Mouse (Mus musculus) lung, embryonic 15.5 days (tissue): ENCODE measurements around the gene Vmp1. TPM values are rescaled to one million over a fixed set of nuclear protein-coding genes. Genes with fewer than 3 reads are reported as not detected.

Experiments used
- ATAC-seq: fragments of 200-750 bp; cut with Nextera tagmentation; 2 replicates; pipeline ENCODE4 v1.8.0; 2017; ENCODE audit warnings: moderate number of reproducible peaks, borderline replicate concordance; ENCODE audit not compliant: low FRiP score, low TSS enrichment; ENCODE audit errors: extremely low read depth
- H3K27ac ChIP-seq: fragments of 300-500 bp; sonication (generic); 2 replicates; pipeline ENCODE4 v1.5.1; 2015; ENCODE audit warnings: moderate library complexity, mild to moderate bottlenecking, inconsistent platforms
- H3K27me3 ChIP-seq: fragments of 300-500 bp; sonication (generic); 2 replicates; pipeline ENCODE4 v1.6.1; 2015; ENCODE audit warnings: inconsistent platforms
- H3K36me3 ChIP-seq: fragments of 300-500 bp; sonication (generic); 2 replicates; pipeline ENCODE4 v1.6.1; 2015; ENCODE audit warnings: inconsistent platforms
- H3K4me1 ChIP-seq: fragments of 300-500 bp; sonication (generic); 2 replicates; pipeline ENCODE4 v1.6.1; 2015; ENCODE audit warnings: inconsistent platforms
- H3K4me2 ChIP-seq: fragments of 300-500 bp; sonication (generic); 2 replicates; pipeline ENCODE4 v1.6.1; 2015; ENCODE audit warnings: inconsistent platforms, mild to moderate bottlenecking, moderate library complexity
- H3K4me3 ChIP-seq: fragments of 300-500 bp; sonication (generic); 2 replicates; pipeline ENCODE4 v1.5.1; 2015; ENCODE audit warnings: mild to moderate bottlenecking, inconsistent platforms
- H3K9ac ChIP-seq: fragments of 300-500 bp; sonication (generic); 2 replicates; pipeline ENCODE4 v1.6.1; 2015; ENCODE audit warnings: inconsistent platforms
- H3K9me3 ChIP-seq: fragments of 300-500 bp; sonication (generic); 2 replicates; pipeline ENCODE4 v1.6.1; 2016; ENCODE audit warnings: inconsistent platforms
- WGBS: fragments of 180-500 bp; shearing (Covaris S2); methylation state at CpG from one replicate; pipeline ENCODE4 v1.1.7; 2015; 5-methylcytosine and 5-hydroxymethylcytosine counted together
- polyA plus RNA-seq: library from polyadenylated mRNA; unstranded; fragments of >200 nt; fragmentation: Nextera tagmentation; extraction: Ambion mirVana; gene quantifications from 2 replicates; pipeline ENCODE4 v1.2.1, GENCODE M21; 2015

The Vmp1 gene
- polyA plus RNA-seq, 1 experiment from 2014 or later: 107 TPM

DNA sequence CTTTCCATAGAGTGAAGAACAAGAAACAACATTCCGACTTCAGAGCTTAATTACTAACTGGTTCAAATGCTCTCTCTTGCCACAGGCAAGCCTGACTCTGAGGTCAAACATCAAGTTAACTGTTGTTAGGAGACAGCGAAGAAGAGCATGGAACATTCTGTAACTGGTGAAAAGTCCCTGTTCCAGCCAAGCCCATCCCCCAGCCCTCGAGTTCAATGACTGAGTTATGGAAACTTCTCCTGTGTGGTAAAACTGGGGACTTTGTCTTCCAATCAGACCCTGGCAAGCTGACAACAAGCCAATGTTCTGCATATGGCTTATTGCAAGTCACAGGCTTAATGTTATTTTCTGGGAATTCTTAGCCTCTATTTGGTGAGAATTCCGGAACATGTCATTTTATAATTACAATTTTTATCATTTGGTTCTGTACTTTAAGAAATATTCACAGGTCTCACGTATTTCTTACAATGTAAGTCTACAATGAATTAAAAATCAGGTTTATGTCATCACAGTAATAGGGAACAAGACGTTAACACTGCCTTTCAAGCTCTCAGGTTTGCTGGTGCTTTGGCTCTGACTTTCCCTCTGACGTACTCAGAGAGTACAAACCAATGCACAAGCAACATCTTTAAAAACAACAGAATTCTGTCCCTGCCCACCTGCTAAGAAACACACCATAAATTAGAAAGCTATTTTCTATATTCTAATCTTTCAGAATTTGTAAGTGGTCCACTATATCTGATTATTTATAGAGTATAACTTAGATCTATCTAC, 87.3 kb downstream of the Vmp1 start:
- Histone ChIP-seq H3K27ac (peak overlapping the region; percentile 65; the same call in 1 of the 2 replicates), H3K27me3 (no peaks in the 10 kb centered on the region), H3K9me3 (no peaks in the 10 kb centered on the region), H3K4me2 (no peak overlapping the region), H3K36me3 (no peaks in the 10 kb centered on the region), H3K9ac (no peak overlapping the region), H3K4me3 (no peak overlapping the region), H3K4me1 (peaks cover 23% of the 10 kb centered on the region)
- WGBS: 69% methylated on average over 7 of the region's 7 CpGs
- no peak for ATAC-seq

- no peak overlapping the region for H3K4me2 ChIP-seq
- ATAC-seq: no peak
- WGBS: 93% methylated on average over 6 of the region's 6 CpGs
- H3K4me1 ChIP-seq: peaks cover 23% of the 10 kb centered on the region
- no peak overlapping the region for H3K9ac ChIP-seq
- H3K27me3 ChIP-seq: no peaks in the 10 kb centered on the region
- no peaks in the 10 kb centered on the region for H3K9me3 ChIP-seq
- no peaks in the 10 kb centered on the region for H3K36me3 ChIP-seq
- H3K4me3 ChIP-seq: no peak overlapping the region
- H3K27ac ChIP-seq: no peak overlapping the region
Observed at GRCm38 (mm10) chr11:86595366-86595765, 88.3 kb downstream of the Vmp1 start.

DNA sequence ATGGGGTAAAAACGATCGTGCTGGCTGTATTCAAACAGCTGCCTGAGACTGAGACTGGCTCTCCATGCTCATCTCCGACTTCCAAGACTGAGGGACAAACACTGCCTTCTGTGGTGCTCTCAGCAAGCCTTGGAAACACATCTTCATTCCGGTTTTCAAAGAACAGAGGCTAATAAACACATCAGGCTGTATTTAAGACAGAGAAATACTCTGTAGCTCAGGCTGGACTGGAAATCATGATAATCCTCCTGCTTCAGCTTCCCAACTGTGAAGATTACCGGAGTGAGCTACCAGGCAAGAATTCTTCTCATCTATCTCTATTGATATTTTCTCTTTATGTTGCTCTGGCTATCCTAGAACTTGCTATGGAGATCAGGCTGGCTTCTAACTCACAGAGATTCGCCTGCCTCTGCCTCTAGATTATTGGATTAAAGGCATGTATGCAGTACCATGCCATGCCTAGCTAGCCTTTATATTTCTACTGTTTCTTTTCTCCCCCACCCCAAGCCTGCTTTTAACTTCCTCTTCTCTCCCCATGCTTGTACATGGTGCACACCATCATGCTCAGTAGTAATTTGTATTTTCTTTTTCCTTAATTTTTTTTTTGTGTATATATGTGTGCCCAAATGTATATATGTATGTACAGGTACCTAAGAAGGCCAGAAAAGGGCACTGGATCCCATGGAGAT, 89.3 kb downstream of the Vmp1 start:
- H3K27ac ChIP-seq: 0 out of 2 replicates have a peak overlapping the region, but pooled peaks have one; percentile 79
- no peaks in the 10 kb centered on the region for H3K27me3 ChIP-seq
- WGBS: 69% methylated on average over 6 of the region's 6 CpGs
- H3K9ac ChIP-seq: no peak overlapping the region
- H3K4me2 ChIP-seq: no peak overlapping the region
- H3K4me3 ChIP-seq: no peak overlapping the region
- H3K36me3 ChIP-seq: no peaks in the 10 kb centered on the region
- H3K9me3 ChIP-seq: no peaks in the 10 kb centered on the region
- no peak for ATAC-seq
- H3K4me1 ChIP-seq: peaks cover 23% of the 10 kb centered on the region

GRCm38 (mm10) chr11:86593443-86593842, 90.2 kb downstream of the Vmp1 start:
- H3K9me3 ChIP-seq: no peaks in the 10 kb centered on the region
- peaks cover 23% of the 10 kb centered on the region for H3K4me1 ChIP-seq
- H3K4me2 ChIP-seq: no peak overlapping the region; the same call in 1 of the 2 replicates
- H3K36me3 ChIP-seq: no peaks in the 10 kb centered on the region
- H3K27ac ChIP-seq: peak overlapping the region; percentile 79
- no peaks in the 10 kb centered on the region for H3K27me3 ChIP-seq
- 64% methylated on average over 5 of the region's 5 CpGs for WGBS
- H3K9ac ChIP-seq: no peak overlapping the region
- H3K4me3 ChIP-seq: no peak overlapping the region
- ATAC-seq: no peak

- 11% methylated on average over 3 of the region's 3 CpGs for WGBS
Observed at GRCm38 (mm10) chr11:86592993-86593392, 90.6 kb downstream of the Vmp1 start.

DNA sequence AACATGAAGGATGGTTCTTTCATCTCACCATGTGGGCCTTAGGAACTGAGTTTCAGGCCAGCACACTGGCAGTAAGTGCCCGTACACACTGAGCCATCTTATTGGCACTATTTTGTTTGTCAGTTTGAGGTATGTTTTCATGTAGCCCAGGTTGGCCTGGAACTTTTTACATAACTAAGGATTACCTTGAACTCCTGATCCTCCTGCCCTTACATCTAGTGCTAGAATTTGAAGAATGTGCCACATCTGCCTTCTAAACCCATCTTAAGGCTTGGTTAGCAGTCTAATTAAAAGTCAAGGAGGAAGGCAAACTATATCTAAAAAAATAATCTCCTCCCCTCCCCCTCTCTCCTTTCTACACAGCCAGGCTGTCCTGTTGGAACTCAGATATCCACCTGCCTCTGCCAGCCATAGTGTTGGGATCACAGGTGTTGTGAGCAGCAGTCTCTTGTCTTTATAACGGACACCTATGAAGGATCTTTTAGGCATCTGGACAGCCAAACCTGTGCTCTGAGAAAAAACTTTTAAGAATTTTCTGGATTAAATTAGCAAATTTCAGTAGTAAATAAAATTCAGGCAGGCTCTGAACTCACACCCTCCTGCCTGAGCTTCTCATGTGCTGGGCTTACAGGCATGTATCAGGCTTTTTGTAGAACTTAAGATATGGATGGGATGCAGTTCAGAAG, 91.6 kb downstream of the Vmp1 start:
- peak overlapping the region; percentile 79 for H3K27ac ChIP-seq
- 77% methylated on average over 2 of the region's 2 CpGs for WGBS

More at GRCm38 (mm10) chr11:86592993-86593392, 90.6 kb downstream of the Vmp1 start:
- no peak overlapping the region; the same call in 1 of the 2 replicates for H3K4me2 ChIP-seq
- no peaks in the 10 kb centered on the region for H3K36me3 ChIP-seq
- H3K4me1 ChIP-seq: peaks cover 26% of the 10 kb centered on the region
- ATAC-seq: peak; percentile 73
- H3K4me3 ChIP-seq: no peak overlapping the region
- H3K9me3 ChIP-seq: no peaks in the 10 kb centered on the region
- H3K9ac ChIP-seq: no peak overlapping the region
- H3K27me3 ChIP-seq: no peaks in the 10 kb centered on the region
- peak overlapping the region; percentile 79 for H3K27ac ChIP-seq

GRCm38 (mm10) chr11:86591301-86591845, 92.3 kb downstream of the Vmp1 start:
- no peak overlapping the region for H3K9ac ChIP-seq

More for the DNA sequence above, 91.6 kb downstream of the Vmp1 start:
- Histone ChIP-seq H3K9ac (no peak overlapping the region), H3K27me3 (no peaks in the 10 kb centered on the region), H3K9me3 (no peaks in the 10 kb centered on the region), H3K36me3 (no peaks in the 10 kb centered on the region), H3K4me2 (no peak overlapping the region), H3K4me3 (no peak overlapping the region), H3K4me1 (peaks cover 33% of the 10 kb centered on the region)
- no peak for ATAC-seq

GRCm38 (mm10) chr11:86590579-86590978, 93.1 kb downstream of the Vmp1 start:
- H3K4me1 ChIP-seq: peaks cover 42% of the 10 kb centered on the region
- no peaks in the 10 kb centered on the region for H3K27me3 ChIP-seq
- no peak overlapping the region for H3K27ac ChIP-seq
- ATAC-seq: no peak
- H3K36me3 ChIP-seq: no peaks in the 10 kb centered on the region
- no peaks in the 10 kb centered on the region for H3K9me3 ChIP-seq
- no peak overlapping the region for H3K4me3 ChIP-seq
- WGBS: 69% methylated on average over 10 of the region's 10 CpGs
- H3K4me2 ChIP-seq: no peak overlapping the region
- no peak overlapping the region for H3K9ac ChIP-seq

More at GRCm38 (mm10) chr11:86591301-86591845, 92.3 kb downstream of the Vmp1 start:
- Histone ChIP-seq H3K4me1 (peaks cover 39% of the 10 kb centered on the region), H3K27ac (no peak overlapping the region), H3K4me2 (no peak overlapping the region), H3K9me3 (no peaks in the 10 kb centered on the region), H3K27me3 (no peaks in the 10 kb centered on the region), H3K36me3 (no peaks in the 10 kb centered on the region), H3K4me3 (no peak overlapping the region)
- no peak for ATAC-seq
- 72% methylated on average over 4 of the region's 4 CpGs for WGBS

GRCm38 (mm10) chr11:86590066-86590465, 93.6 kb downstream of the Vmp1 start:
- Histone ChIP-seq H3K9ac (no peak overlapping the region), H3K27ac (no peak overlapping the region), H3K9me3 (no peaks in the 10 kb centered on the region), H3K4me2 (no peak overlapping the region), H3K4me3 (no peak overlapping the region), H3K4me1 (peaks cover 44% of the 10 kb centered on the region), H3K27me3 (no peaks in the 10 kb centered on the region), H3K36me3 (no peaks in the 10 kb centered on the region)
- ATAC-seq: no peak
- WGBS: 81% methylated on average over 4 of the region's 4 CpGs

- 88% methylated on average over 4 of the region's 4 CpGs for WGBS
Observed at GRCm38 (mm10) chr11:86588583-86589298, 94.9 kb downstream of the Vmp1 start.

GRCm38 (mm10) chr11:86587830-86588229, 95.8 kb downstream of the Vmp1 start:
- WGBS: 25% methylated on average over 7 of the region's 7 CpGs
- no peak overlapping the region for H3K9ac ChIP-seq

More at GRCm38 (mm10) chr11:86588583-86589298, 94.9 kb downstream of the Vmp1 start:
- Histone ChIP-seq H3K4me2 (no peak overlapping the region), H3K9me3 (no peaks in the 10 kb centered on the region), H3K4me3 (no peak overlapping the region), H3K4me1 (peaks cover 50% of the 10 kb centered on the region), H3K36me3 (no peaks in the 10 kb centered on the region; the same call in 1 of the 2 replicates), H3K27ac (no peak overlapping the region), H3K27me3 (no peaks in the 10 kb centered on the region), H3K9ac (no peak overlapping the region)
- no peak for ATAC-seq

More at GRCm38 (mm10) chr11:86587830-86588229, 95.8 kb downstream of the Vmp1 start:
- peak overlapping the region; percentile 93 for H3K27ac ChIP-seq
- no peaks in the 10 kb centered on the region for H3K9me3 ChIP-seq
- no peaks in the 10 kb centered on the region for H3K27me3 ChIP-seq
- peak overlapping the region; percentile 62 for H3K4me2 ChIP-seq
- H3K4me1 ChIP-seq: peaks cover 41% of the 10 kb centered on the region
- peak overlapping the region; percentile 49; the same call in 1 of the 2 replicates for H3K4me3 ChIP-seq
- ATAC-seq: no peak
- no peaks in the 10 kb centered on the region; the same call in 1 of the 2 replicates for H3K36me3 ChIP-seq
